Mouse (Mus musculus): ENCODE measurements around the gene Pi4k2b.
"Not testable (repeated sequence)": the region's sequence is repeated elsewhere in the genome, so short reads cannot be mapped to it uniquely, and the experiment has no call there.

Gene Pi4k2b

DNA sequence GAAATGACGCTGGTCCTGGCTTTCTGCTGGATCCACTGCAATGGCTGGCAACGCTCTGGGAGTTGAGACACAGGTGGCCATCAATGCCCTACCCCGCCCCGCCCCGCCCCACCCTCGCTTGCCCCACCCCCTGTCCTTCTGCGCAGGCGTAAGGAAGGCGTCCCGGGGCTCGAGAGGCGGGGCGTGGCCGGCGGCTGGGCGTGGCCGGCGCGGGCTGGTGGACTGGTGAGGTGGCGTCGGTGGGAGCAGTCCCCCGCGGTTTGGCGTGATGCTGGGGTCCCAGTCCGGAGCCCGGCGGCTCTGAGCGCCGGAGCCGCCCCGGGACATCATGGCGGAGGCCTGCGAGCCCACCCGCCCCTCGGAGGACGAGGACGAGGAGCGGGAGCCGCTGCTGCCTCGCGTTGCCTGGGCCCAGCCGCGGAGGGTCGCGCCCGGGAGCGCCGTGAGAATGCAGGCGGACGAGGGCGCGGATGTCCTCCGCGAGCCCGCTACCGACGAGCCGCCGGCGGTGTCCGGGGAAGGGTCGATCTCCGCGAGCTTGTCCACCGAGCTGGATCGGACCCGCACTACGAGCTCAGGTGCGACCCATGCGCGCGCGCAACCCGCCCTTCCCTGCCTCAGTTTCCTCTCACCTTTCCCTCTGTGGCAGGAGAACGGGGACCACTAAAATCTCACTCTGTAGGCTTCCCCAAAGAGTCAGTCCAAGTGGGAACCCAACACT, at the start of gene Pi4k2b:
TSS of gene Pi4k2b (plus strand) at position 184 of the 721 bp plus-strand sequence.
- DNase-seq, result peak; percentile 91 to 92

DNA sequence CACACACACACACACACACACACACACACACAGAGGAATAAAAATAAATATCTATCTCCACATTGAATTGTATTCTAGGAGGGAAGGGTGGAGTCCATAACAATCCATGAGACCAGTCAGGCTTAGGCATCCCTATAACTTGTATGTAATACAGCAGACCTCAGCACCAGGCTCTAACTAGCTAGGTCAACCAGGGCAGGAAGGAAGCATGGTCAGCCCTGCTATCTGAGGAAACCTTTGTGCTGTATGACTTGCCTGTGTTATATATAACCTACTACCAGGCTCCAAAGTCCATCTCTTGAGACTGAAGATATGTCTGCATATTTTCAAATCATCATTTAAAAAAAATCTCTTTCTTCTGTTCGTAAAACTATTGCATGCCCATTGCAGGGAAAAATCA, 44.1 kb upstream of the Pi4k2b start:
- no peak for DNase-seq

DNA sequence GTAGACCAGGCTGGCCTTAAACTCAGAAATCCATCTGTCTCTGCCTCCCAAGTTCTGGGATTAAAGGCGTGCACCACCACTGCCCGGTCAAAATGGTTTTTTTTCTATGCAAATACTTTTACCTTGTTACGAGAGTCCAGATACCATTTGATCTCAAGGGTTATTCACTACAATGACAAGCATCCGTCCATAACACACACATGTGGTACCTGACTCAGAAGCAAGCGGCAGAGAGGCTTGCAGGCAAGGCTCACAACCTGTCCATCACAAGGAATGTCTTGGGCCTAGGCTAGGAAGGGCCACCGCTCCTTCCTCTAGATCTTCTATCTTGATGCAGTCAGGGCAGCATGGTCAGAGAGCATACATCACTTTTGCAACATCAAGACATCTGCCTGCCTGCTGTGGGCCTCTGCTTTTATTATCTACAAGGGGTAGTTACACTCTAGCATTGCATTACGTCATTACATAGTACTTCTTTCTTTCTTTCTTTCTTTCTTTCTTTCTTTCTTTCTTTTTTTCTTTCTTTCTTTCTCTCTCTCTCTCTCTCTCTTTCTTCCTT, 43.4 kb upstream of the Pi4k2b start:
- DNase-seq, result not testable (repeated sequence)

DNA sequence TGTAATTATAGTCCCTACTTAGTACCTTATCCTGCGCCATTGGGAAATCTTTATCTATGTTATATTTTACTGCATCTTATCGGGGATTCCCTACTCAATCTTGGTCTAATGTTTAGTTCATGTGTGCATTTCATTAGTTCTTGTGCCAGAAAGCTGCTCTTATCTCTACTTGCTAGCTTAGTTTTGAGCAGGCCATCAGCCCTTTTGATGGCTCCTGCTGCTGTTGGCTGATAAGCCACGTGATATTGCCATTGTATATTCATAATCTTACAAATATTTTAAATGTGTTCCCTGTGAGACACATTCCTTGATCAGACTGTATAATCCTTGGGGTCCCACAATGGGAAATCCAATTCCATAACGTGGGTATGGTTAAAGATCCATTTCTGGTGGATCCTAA, 36.8 kb upstream of the Pi4k2b start:
- DNase-seq, result no peak

DNA sequence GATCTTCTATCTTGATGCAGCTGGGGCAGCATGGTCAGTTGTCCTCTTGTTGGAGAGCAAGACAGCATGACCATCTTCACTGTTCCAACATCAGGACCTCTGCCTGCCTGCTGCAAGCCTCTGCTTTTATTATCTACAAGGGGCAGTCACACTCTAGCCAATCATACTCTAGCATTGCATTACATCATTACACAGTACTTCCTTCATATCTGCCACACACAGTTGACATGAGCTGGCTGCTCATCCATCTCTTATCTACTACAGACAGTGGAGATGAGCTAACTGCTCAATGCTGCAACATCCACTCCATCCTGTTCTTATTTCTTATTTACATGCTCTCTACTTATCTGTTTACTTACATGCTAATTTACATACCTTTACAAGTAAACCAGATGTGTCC, 28.7 kb upstream of the Pi4k2b start:
- DNase-seq, result no peak

DNA sequence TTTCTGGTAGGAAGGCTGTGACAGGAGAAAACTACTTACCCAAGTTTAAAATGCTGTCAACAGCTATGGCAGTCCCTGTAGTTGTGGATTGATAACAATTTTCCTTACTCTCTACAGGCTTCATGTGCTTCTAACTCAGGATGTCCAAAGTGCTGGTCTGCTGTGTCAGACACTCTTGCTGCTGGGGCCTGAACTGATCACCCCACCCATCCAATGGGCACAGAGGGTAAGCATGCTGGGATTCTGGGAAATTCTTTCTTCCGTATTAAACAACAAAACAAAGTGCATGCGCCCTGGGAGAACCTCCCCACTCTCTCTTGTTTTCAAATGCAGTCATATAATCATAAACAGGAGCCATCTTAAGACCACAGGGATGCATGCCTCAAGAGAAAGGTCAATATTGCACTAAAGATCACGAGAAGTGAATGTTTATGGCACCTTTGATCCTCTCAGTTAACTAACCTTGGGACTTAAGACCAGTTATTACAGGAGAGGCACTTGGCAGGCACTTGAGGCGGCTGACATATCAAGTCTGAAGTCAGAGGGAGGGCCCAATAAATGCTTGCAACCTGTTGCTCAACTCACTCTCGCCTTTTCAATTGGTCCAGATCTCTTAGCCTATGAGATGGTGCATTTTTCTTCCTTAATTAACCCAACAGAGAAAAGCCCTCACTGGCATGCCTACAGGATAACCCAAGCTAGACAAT, 24.5 kb upstream of the Pi4k2b start:
- no peak for DNase-seq

DNA sequence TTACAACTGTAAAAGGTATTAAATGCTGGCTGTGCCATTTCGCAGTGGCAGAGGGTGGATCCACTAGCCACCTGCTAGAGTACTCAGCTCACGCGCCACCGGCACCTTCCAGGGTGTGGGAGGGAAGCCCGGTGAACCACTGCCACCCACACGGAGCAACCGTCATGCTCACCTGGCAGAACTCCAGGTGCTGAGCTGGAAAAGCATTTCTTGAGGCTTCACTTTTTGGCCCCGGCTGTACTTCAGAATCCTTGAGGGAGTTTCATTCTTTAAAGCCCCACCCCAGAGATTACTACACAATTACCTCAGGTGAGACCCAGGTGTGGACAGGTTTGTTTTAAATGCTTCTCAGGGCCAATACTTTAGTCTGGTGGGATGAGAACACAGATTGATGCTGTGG, 20.4 kb upstream of the Pi4k2b start:
- no peak for DNase-seq

DNA sequence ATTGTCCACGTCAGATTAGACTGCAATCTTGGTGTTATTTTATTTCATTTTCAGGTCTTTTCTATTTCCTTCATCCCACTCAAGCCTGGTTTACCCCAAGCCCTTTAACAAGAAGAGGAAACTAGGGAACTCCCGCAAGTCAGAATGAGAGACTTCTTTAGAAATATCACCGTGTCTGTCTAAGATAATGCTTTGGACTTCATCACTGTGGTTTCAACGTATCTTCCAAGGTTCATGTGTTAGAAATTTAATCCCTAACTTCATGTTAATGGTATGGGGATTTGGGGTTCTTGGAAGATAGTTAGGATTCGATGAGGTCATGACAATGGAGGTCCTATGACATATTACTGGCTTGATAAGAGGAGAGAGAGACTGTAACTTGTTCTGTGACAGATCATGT, 13.6 kb upstream of the Pi4k2b start:
- no peak for DNase-seq

DNA sequence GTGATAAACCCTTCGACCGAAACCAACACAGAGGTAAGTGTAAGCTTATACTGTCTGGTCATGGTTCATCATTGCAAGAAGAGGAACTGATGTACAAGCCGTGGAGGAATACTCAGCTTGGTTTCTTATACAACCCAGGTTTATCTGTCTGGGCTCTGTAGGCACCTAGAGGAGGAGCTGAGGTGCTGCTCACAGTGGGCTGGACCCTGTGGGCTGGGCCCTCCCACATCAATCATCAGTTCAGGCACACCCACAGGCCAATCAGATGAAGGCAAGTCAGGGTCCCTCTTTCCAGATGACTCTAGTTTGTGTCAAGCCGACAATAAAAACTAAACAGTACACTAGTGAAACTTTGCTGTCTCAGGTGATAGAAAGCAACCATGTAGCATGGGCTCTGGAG, 8.6 kb upstream of the Pi4k2b start:
- no peak for DNase-seq

DNA sequence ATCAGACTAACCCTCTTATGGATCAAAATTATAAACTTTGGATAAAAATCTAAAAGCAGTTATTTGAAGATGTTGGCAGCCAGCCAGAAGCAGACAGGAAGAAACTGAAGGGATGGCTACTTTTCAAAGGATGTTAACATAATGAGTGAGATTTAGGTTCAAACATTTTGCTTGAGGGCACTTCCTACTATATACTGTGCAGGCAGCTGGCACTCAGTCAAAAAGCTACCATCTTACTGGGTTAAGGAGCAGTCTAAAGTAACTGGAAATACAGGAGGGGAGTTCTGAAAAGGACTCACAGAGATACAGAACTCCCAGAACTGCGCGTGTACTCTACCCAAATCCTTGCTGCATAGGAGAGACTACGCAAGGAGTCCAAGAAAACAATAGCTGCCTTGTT, 5.3 kb upstream of the Pi4k2b start:
- DNase-seq, result no peak

DNA sequence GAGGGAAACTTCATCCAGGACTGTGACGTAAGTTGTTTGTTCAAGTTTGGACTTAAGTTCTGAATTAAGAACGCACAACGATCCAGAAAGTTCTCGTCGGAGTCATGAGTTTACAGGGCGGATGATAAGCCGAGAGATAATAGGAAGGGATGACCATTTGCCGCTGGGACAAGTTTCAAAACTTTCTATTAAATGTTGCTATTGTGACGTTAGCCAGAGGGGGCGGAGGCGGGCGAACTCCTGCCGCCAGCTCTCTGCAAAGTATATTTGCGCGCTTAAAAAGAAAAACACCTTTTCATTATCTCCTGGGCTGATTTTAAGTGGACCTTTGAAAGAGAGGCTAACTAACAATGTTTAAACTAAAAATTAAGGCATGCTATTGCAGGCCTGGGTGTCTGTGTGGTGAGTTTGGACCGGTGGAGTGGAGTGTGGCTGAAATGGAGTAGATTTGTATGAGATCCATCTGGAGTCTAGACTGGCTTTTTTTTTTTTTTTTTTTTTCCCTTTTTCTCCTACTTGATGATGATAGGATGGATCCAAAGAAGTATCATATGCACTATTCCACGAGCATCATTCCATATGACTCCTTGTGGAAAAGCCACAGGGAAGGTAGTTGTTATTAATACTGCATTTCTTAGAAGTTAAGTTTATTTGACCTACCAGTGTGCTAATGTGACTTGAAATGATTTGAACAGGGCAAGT, 889 bp downstream of the Pi4k2b start:
- peak; percentile 73 to 76 for DNase-seq

DNA sequence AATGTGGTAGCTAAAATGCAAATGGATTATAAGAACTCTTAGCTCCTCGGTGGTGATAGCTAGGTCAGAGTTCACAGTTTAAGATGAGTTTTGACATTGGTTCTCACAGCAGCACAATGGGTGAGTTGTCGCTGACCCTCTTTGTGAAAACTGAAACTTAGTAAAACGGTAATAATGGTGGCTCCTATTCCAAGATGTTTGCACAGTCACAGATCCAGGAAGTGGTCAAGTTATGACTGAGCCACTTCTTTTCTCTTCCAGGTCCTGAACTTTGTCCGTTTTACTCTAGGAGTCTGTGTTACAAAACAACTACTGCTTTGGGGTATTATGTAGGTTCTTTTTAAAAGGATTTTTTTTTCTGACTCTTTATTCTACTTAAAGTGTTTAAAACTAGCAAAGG, 1.9 kb downstream of the Pi4k2b start:
- no peak for DNase-seq

DNA sequence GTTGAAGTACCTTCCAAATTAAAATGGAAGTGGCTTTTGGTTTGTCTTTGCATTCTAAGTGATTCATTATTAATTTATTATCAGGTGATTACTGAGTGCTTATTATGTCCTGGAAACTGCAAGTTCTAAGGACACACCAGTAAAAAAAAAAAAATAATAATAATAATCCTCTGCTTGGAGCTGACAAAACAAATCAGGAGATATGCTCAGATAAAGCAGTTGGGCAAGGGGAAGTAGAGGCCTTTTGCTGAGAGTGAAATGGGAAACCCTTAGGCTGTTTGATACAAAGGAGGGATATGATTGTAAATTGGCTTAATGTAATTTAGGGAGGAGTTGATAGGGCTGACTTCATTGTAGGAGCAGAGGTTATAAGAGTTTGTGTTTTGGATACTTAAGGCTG, 5.5 kb downstream of the Pi4k2b start:
- no peak for DNase-seq

DNA sequence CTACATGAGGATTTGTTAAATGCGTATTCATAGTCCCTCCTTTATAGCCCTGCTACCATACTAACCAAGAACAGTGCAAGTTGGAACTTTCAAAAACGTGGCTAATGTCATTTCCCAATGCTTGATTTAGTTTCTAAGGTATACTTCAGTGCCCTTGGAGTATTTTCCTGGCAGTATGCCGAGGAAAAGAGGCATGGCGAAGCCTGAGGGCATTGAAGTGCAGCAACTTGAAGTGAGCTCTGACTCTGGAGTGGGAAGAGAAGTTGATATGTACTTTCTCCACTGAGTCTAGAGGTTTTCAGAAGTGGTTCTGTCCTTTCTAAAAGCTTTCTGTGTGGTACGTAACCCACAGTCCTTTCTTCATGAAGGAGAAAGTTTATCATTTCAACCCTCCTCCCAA, 7.4 kb downstream of the Pi4k2b start:
- DNase-seq, result no peak

DNA sequence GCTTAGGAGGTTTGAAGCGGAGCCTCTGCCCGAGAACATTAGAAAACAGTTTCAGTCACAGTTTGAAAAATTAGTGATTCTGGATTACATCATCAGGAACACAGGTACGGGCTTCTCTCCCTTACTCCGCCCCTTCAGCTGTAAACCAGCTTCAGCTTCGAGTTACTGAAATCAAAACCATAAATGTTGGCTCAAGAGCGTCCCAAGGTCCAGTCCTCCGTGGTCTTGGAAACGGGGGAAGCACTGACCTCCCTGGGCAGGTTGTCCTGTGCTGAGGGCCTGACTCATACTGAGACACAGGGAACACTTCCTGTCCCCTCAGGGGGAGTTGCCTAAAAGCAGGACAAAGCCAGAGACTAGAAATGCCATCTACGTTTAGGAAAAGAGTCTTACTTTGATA, 11.8 kb downstream of the Pi4k2b start:
- no peak for DNase-seq

DNA sequence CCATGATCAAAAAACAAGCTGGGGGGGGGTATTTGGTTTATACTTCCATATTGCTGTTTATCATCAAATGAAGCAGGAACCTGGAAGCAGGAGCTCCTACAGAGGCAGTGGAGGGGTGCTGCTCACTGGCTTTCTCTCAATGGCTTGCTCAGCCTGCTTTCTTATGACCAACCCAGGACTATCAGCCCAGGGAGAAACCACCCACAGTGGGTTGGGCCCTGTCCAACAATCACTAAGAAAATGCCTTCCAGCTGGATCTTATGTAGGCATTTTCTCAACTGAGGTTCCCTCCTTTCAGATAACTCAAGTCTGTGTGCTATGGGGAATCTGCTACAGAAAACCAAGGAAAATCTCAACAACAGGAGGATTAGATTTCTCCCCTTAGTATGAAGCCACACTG, 12.8 kb downstream of the Pi4k2b start:
- no peak for DNase-seq

DNA sequence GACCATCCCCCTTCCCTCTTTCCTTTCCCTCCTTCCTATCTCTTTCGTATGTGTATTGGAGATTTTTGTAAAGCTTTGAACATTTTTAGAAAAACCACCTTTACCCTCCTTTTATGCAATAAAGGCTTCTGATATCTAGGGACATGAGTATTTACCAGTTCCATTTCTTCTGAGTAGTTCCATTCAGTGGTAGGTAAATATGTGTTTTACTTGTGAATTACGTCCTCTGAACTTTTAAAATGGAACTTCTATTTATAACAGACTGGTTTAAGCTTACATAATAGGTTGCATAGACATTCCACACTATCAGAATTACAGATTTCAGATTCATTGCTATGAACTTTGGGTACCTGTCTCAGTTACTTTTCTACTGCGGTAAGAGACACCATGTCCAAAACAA, 14.0 kb downstream of the Pi4k2b start:
- DNase-seq, result no peak

DNA sequence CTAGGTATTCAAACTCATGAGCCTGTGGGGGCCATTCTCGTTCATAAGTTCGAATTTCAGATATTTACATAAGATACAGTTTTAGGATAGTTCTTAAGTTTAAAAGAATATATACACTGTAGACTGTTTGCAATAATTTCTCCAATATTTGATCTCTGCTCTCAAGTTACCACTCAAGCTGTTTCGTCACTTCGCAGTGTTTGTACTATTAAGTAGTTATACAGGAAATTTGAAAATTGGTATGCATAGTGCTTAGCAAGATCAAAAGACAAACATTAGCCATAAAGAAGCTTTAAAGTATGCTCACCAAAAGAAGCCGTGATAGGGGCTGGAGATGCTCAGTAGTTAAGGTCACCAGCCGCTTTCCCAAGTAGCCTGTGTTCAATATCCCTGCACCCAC, 14.6 kb downstream of the Pi4k2b start:
- no peak for DNase-seq

DNA sequence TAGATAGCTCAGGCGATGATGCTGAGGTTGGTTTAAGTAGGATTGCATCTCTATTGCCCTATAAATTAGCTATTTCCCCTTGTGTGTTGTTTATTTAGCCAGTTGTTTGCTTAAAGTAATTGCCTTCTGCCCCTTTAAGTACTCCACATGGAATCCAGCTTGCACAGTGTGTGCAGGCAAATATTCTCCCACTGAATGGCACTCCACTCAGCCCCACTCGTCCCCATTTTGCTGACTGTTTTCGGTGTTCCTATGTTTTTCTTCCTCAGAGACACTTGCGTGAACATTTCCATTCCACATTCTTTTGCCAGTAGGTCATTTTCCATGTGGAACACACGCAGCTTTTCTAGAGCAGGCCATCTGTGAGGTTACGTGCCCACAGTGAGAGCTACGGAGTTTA, 21.2 kb downstream of the Pi4k2b start:
- no peak for DNase-seq

DNA sequence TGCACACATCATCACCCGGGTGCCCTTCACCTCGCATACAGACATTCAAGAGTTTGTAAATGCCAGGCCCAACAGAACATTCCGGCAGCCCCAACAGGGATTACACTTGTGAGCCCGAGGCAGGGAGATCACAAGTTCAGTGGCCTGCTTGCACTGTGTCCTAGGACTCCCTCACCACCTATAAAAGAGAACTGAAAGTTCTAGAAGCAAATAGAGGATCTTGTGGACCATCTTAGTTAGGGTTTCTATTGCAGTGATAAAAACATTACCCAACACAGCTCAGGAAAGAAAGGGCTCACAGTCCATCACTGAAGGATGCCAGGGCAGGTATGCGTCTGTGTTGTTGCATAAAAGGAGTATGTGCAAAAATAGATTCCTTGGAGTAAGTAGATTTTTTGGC, 32.9 kb downstream of the Pi4k2b start:
- DNase-seq, result no peak

DNA sequence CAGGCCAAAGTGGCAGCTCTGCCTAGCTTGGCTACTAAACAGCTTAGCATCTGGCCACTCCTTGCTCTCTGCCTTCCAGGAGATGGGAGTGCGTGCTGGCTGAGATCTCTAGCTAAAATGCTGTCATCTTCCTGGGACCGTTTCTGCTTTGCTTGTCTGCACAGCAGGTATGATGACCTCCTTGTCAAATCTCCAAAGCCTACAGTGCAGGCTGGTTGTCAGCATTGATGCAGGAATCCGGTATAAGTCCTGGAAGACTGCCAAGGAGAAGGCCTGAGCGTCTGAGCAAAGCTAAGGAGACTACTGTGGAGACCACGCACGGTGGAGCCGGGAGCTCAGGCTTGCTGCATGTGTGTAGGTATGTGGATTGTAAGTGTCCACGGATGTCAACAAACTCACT, 33.9 kb downstream of the Pi4k2b start, which contains the start of gene Zcchc4:
TSS of gene Zcchc4 (plus strand) at position 173 of the 400 bp plus-strand sequence.
- DNase-seq, result no peak

DNA sequence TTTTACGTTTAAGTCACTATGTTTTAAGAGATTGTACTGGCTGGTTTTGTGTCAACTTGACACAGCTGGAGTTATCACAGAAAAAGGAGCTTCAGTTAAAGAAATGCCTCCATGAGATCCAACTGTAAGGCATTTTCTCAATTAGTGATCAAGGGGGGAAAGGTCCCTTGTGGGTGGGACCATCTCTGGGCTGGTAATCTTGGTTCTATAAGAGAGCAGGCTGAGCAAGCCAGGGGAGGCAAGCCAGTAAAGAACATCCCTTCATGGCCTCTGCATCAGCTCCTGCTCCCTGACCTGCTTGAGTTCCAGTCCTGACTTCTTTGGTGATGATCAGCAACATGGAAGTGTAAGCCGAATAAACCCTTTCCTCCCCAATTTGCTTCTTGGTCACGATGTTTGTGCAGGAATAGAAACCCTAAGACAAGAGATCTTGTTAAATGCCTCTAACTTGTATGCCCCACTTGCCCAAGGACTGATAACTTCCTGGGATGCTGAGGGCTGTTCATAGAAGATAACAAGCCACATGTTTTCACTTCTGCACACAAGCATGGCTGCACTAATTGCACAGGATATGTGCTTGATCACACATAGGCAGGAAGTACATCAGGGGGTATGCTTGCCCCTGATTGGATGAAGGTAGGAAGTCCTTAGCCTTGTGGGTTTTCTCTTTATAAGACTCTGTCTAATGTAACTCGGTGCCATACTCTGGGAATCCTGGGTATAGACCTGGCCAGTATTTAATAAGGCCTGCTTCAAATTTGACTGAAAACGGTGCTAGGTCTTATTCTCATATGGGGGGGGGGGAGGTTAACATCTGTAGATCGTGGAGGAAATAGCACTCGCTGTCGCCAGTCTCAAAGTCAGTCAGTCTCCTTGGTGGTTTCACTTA, 35.3 kb downstream of the Pi4k2b start:
- not testable (repeated sequence) for DNase-seq
